Mouse (Mus musculus): Measurements from ENCODE around the gene Rgl1.

GRCm38 (mm10) chr1:152606727-152607126 lies 159.4 kb downstream of the Rgl1 start:
- TF ChIP-seq MAX (IDR thresholded peaks at IDR 0.05) (no peak), CTCF (IDR thresholded peaks at IDR 0.05; ENCODE audit: control insufficient read depth, insufficient read depth, insufficient read length) (no peak), USF1 (IDR thresholded peaks at IDR 0.05; ENCODE audit: low read depth) (no peak)
